In genomic region chr9:44882436-44882980, GRCm38 (mm10) we compare ENCODE assay signal across 8 mouse cellular contexts. TPM values are rescaled to one million over a fixed set of nuclear protein-coding genes. Genes with fewer than 3 reads are reported as not detected.
DNase-seq lines count a peak whose midpoint lies in the region; ATAC-seq and TF ChIP-seq lines count a peak whose summit lies in the region.

No protein-coding gene starts in this region.

- no peaks in the 10 kb centered on the region for H3K9me3 ChIP-seq in embryonic facial prominence, embryonic 12.5 days
- H3K9me3 ChIP-seq in heart, embryonic 12.5 days (replicated peaks): no peaks in the 10 kb centered on the region
- H3K9me3 ChIP-seq in kidney, embryonic 15.5 days (replicated peaks): no peaks in the 10 kb centered on the region
- no peaks in the 10 kb centered on the region for H3K9me3 ChIP-seq in neural tube, embryonic 15.5 days (replicated peaks)

- ATAC-seq in CD4-positive, CD25-positive, alpha-beta regulatory T cell, adult 4 months: peak; percentile 38
- ATAC-seq in embryonic facial prominence, embryonic 12.5 days (ENCODE audit: insufficient number of reproducible peaks, insufficient read depth, low FRiP score, low TSS enrichment): peak; percentile 58
- ATAC-seq in heart, embryonic 12.5 days (ENCODE audit: insufficient number of reproducible peaks, low FRiP score): no peak
- peak; percentile 69 for ATAC-seq in kidney, embryonic 15.5 days (replicated peaks; ENCODE audit: low FRiP score)
- ATAC-seq in neural tube, embryonic 15.5 days (ENCODE audit: low FRiP score): peak; percentile 43

- no peak for TF ChIP-seq CTCF in lung, adult 2 months (IDR thresholded peaks at IDR 0.05; ENCODE audit: insufficient read depth, low read length)

- peaks cover 27% of the 10 kb centered on the region for H3K4me1 ChIP-seq in embryonic facial prominence, embryonic 12.5 days
- H3K4me1 ChIP-seq in heart, embryonic 12.5 days (replicated peaks): peaks cover 27% of the 10 kb centered on the region
- H3K4me1 ChIP-seq in kidney, embryonic 15.5 days: peaks cover 37% of the 10 kb centered on the region
- H3K4me1 ChIP-seq in lung, adult 2 months (ENCODE audit: control insufficient read depth, insufficient read depth, low read length): peaks cover 12% of the 10 kb centered on the region
- peaks cover 28% of the 10 kb centered on the region for H3K4me1 ChIP-seq in neural tube, embryonic 15.5 days

- H3K27me3 ChIP-seq in embryonic facial prominence, embryonic 12.5 days: no peaks in the 10 kb centered on the region
- peaks cover 9% of the 10 kb centered on the region; the same call in 1 of the 2 replicates for H3K27me3 ChIP-seq in heart, embryonic 12.5 days (replicated peaks)
- no peaks in the 10 kb centered on the region for H3K27me3 ChIP-seq in kidney, embryonic 15.5 days
- no peaks in the 10 kb centered on the region for H3K27me3 ChIP-seq in neural tube, embryonic 15.5 days (replicated peaks)

- peak overlapping the region; percentile 97 for H3K4me2 ChIP-seq in embryonic facial prominence, embryonic 12.5 days (replicated peaks)
- peak overlapping the region; percentile 98 for H3K4me2 ChIP-seq in heart, embryonic 12.5 days
- peak overlapping the region; percentile 83 for H3K4me2 ChIP-seq in kidney, embryonic 15.5 days
- H3K4me2 ChIP-seq in neural tube, embryonic 15.5 days: peak overlapping the region; percentile 75

- H3K9ac ChIP-seq in embryonic facial prominence, embryonic 12.5 days: peak overlapping the region; percentile 76
- peak overlapping the region; percentile 86 for H3K9ac ChIP-seq in heart, embryonic 12.5 days
- peak overlapping the region; percentile 78 for H3K9ac ChIP-seq in kidney, embryonic 15.5 days
- peak overlapping the region; percentile 94 for H3K9ac ChIP-seq in neural tube, embryonic 15.5 days (replicated peaks)

- H3K27ac ChIP-seq in embryonic facial prominence, embryonic 12.5 days: peak overlapping the region; percentile 99
- H3K27ac ChIP-seq in heart, embryonic 12.5 days (ENCODE audit: poor library complexity, severe bottlenecking): peak overlapping the region; percentile 96
- peak overlapping the region; percentile 99 for H3K27ac ChIP-seq in kidney, embryonic 15.5 days
- peak overlapping the region; percentile 100 for H3K27ac ChIP-seq in neural tube, embryonic 15.5 days (replicated peaks)

- H3K36me3 ChIP-seq in embryonic facial prominence, embryonic 12.5 days: 0 out of 2 replicates have a peak, but pooled peaks cover 2% of the 10 kb centered on the region
- no peaks in the 10 kb centered on the region for H3K36me3 ChIP-seq in heart, embryonic 12.5 days
- 0 out of 2 replicates have a peak, but pooled peaks cover 4% of the 10 kb centered on the region for H3K36me3 ChIP-seq in kidney, embryonic 15.5 days
- no peaks in the 10 kb centered on the region for H3K36me3 ChIP-seq in neural tube, embryonic 15.5 days

- TF ChIP-seq POLR2A in lung, adult 2 months (IDR thresholded peaks at IDR 0.05; ENCODE audit: borderline replicate concordance, extremely low read depth, low read depth, low read length): no peak

- under 1% methylated on average over 26 of the region's 27 CpGs for whole genome bisulfite sequencing in embryonic facial prominence, embryonic 12.5 days
- under 1% methylated on average over 27 of the region's 27 CpGs for WGBS in heart, embryonic 12.5 days
- under 1% methylated on average over 26 of the region's 27 CpGs for whole genome bisulfite sequencing in kidney, embryonic 15.5 days
- WGBS in lung, adult 2 months: 0% methylated on average over 26 of the region's 27 CpGs
- 0% methylated on average over 27 of the region's 27 CpGs for WGBS in neural tube, embryonic 15.5 days

- peak; percentile 37 to 38 for DNase-seq in adrenal gland, adult 18-20 months (ENCODE audit: low spot score in 2 of 2)
- peak; percentile 32 for DNase-seq in lung, adult 2 months
- peak; percentile 47 to 70 for DNase-seq in thymus, postnatal 36 days

- peak overlapping the region; percentile 68 for H3K4me3 ChIP-seq in embryonic facial prominence, embryonic 12.5 days
- peak overlapping the region; percentile 87 for H3K4me3 ChIP-seq in heart, embryonic 12.5 days
- H3K4me3 ChIP-seq in kidney, embryonic 15.5 days (replicated peaks): peak overlapping the region; percentile 99
- H3K4me3 ChIP-seq in lung, adult 2 months (replicated peaks; ENCODE audit: extremely low read depth, low read depth, low read length): peak overlapping the region; percentile 68
- H3K4me3 ChIP-seq in neural tube, embryonic 15.5 days (replicated peaks): peak overlapping the region; percentile 68

RNA-seq across cellular contexts. Expression of gene Kmt2a, which starts 1.4 kb away (rescaled TPM):
- polyA plus RNA-seq in CD4-positive, CD25-positive, alpha-beta regulatory T cell, adult 4 months (2017; shearing (Covaris generic)): 10 to 100 TPM; 34.7 to 41.1 TPM
- total RNA-seq in adrenal gland, adult 18-20 months (2021): 10 to 100 TPM; 27.2 to 32.1 TPM
- polyA plus RNA-seq in embryonic facial prominence, embryonic 12.5 days (2016; fragmentation: Nextera tagmentation; extraction: Ambion mirVana): 23.5 and 24.4 TPM in 2 replicates
- 11.9 and 12.0 TPM in 2 replicates for polyA plus RNA-seq in heart, embryonic 12.5 days (2016; fragmentation: Nextera tagmentation; extraction: Ambion mirVana)
- 14.6 and 16.3 TPM in 2 replicates for polyA plus RNA-seq in kidney, embryonic 15.5 days (2015; fragmentation: Nextera tagmentation; extraction: Ambion mirVana)
- polyA plus RNA-seq in lung, adult 2 months (2012; rRNA removed): 18.8 and 22.6 TPM in 2 replicates
- 20.3 and 23.3 TPM in 2 replicates for polyA plus RNA-seq in neural tube, embryonic 15.5 days (2015; fragmentation: Nextera tagmentation; extraction: Ambion mirVana)

RNA-seq across cellular contexts. Expression of gene Atp5l, which starts 38.0 kb away (rescaled TPM):
- polyA plus RNA-seq in CD4-positive, CD25-positive, alpha-beta regulatory T cell, adult 4 months (2017; shearing (Covaris generic)): 100 to 1,000 TPM; 416 to 524 TPM
- total RNA-seq in adrenal gland, adult 18-20 months (2021): 100 to 1,000 TPM; 593 to 763 TPM
- 538 and 574 TPM in 2 replicates for polyA plus RNA-seq in embryonic facial prominence, embryonic 12.5 days (2016; fragmentation: Nextera tagmentation; extraction: Ambion mirVana)
- 924 and 963 TPM in 2 replicates for polyA plus RNA-seq in heart, embryonic 12.5 days (2016; fragmentation: Nextera tagmentation; extraction: Ambion mirVana)
- 714 and 843 TPM in 2 replicates for polyA plus RNA-seq in kidney, embryonic 15.5 days (2015; fragmentation: Nextera tagmentation; extraction: Ambion mirVana)
- 105 and 150 TPM in 2 replicates for polyA plus RNA-seq in lung, adult 2 months (2012; rRNA removed)
- 830 and 890 TPM in 2 replicates for polyA plus RNA-seq in neural tube, embryonic 15.5 days (2015; fragmentation: Nextera tagmentation; extraction: Ambion mirVana)
